ENCODE assay signal across 10 mouse cellular contexts in the genomic region with DNA sequence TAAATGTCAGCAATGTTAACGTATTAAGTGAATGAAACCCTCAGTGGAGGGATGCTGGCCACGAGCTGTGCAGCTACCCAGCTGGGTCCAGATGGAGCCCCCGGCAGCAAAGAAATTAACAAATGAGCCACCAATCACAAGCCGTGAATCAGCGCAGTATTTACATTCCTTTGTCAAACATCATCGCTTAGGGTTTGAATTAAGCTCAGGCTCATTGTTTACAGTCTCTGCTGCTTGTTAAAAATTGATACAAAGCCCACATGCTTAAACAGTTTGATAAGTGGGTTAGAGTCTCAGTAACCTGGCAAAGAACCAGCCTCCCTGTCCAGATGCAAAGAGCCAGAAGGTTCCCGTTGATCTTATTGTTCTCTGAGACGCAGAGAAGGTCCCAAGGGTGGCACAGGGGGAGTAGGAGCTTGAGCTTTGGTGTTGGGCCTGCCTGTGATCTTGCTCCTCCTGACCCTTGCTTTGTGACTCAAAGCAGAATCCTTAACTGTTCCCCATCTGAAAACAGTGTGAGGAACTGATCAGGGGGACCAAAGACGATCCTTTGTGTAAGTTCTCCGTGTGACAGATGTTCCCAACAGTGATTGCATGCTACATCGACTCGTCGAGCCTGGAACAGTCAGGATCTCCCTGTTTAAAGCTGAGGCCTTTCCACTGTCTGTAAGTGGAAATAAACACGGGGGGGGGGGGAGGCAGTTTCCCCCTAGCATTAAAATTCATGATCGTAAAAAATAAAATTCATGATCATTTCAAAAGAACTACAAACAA. TPM values are rescaled to one million over a fixed set of nuclear protein-coding genes. Genes with fewer than 3 reads are reported as not detected.
DNase-seq lines count a peak whose midpoint lies in the region; ATAC-seq lines count a peak whose summit lies in the region.
"Had no signal": no experiment of that assay in that cellular context is flagged by ENCODE, and none has a peak within 500 bp of the region (broad histone marks: within the 10 kb centered on the region; RNA-seq: fewer than 3 reads in every experiment).

No protein-coding gene starts in this region.

- intact Hi-C loops in left cerebral cortex, postnatal 4 days (cut with DNase I), result no loop called here

- H3K4me1 ChIP-seq in hindbrain, embryonic 12.5 days, result peaks cover 17% of the 10 kb centered on the region
- H3K4me1 ChIP-seq in midbrain, embryonic 14.5 days (ENCODE audit: control insufficient read depth, insufficient read depth, low read length), result peaks cover 14% of the 10 kb centered on the region
- H3K4me1 ChIP-seq: liver, embryonic 12.5 days had no signal

- H3K9me3 ChIP-seq in hindbrain, embryonic 12.5 days (replicated peaks), result no peaks in the 10 kb centered on the region
- H3K9me3 ChIP-seq in midbrain, embryonic 14.5 days (ENCODE audit: control insufficient read depth, low read length), result no peaks in the 10 kb centered on the region
- H3K9me3 ChIP-seq: liver, embryonic 12.5 days had no signal

- H3K9ac ChIP-seq in hindbrain, embryonic 12.5 days, result no peak overlapping the region
- no peak overlapping the region for H3K9ac ChIP-seq in midbrain, embryonic 14.5 days (replicated peaks; ENCODE audit: low read length)
- H3K9ac ChIP-seq: liver, embryonic 12.5 days had no signal

- no peak overlapping the region; the same call in 1 of the 2 replicates for H3K4me2 ChIP-seq in hindbrain, embryonic 12.5 days (replicated peaks)
- H3K4me2 ChIP-seq in midbrain, embryonic 14.5 days (ENCODE audit: low read length), result 0 out of 2 replicates have a peak overlapping the region, but pooled peaks have one; percentile 0
- H3K4me2 ChIP-seq: liver, embryonic 12.5 days had no signal

- peak overlapping the region; percentile 78 for H3K27ac ChIP-seq in hindbrain, embryonic 12.5 days
- H3K27ac ChIP-seq in midbrain, embryonic 14.5 days (replicated peaks; ENCODE audit: low read depth, low read length), result peak overlapping the region; percentile 66
- H3K27ac ChIP-seq: liver, embryonic 12.5 days had no signal

- no peak overlapping the region for H3K4me3 ChIP-seq in hindbrain, embryonic 12.5 days
- H3K4me3 ChIP-seq in midbrain, embryonic 14.5 days (replicated peaks; ENCODE audit: low read depth, low read length), result no peak overlapping the region
- H3K4me3 ChIP-seq: liver, embryonic 12.5 days had no signal

- WGBS in hindbrain, embryonic 12.5 days, result 27% methylated on average over 15 of the region's 15 CpGs
- 25% methylated on average over 15 of the region's 15 CpGs for WGBS in midbrain, embryonic 14.5 days

- H3K27me3 ChIP-seq in hindbrain, embryonic 12.5 days, result 0 out of 2 replicates have a peak, but pooled peaks cover 3% of the 10 kb centered on the region
- H3K27me3 ChIP-seq in midbrain, embryonic 14.5 days (ENCODE audit: control insufficient read depth, insufficient read depth, low read length), result no peaks in the 10 kb centered on the region
- H3K27me3 ChIP-seq: liver, embryonic 12.5 days had no signal

- peak; percentile 19 for DNase-seq in heart, postnatal 4 days
- DNase-seq in heart, adult 11 months, result no peak
- DNase-seq in embryo, embryonic 10.5 days (ENCODE audit: low spot score), result peak; percentile 15
- DNase-seq in midbrain, embryonic 14.5 days, result peak; percentile 69
- DNase-seq in cerebellum, postnatal 14 days, result no peak
- no peak for DNase-seq in left cerebral cortex, postnatal 4 days
- DNase-seq in ovary, postnatal 14 days (ENCODE audit: low spot score), result no peak

- peak; percentile 75 for ATAC-seq in hindbrain, embryonic 12.5 days (ENCODE audit: low FRiP score)
- peak; percentile 47 for ATAC-seq in midbrain, embryonic 14.5 days (ENCODE audit: low FRiP score, low TSS enrichment)
- ATAC-seq: liver, embryonic 12.5 days had no signal

- no peaks in the 10 kb centered on the region for H3K36me3 ChIP-seq in hindbrain, embryonic 12.5 days
- no peaks in the 10 kb centered on the region for H3K36me3 ChIP-seq in midbrain, embryonic 14.5 days (ENCODE audit: control insufficient read depth, insufficient read depth, low read length)
- H3K36me3 ChIP-seq: liver, embryonic 12.5 days had no signal

RNA-seq across cellular contexts. Expression of gene Cdhr3, which starts 9.9 kb away (rescaled TPM):
- total RNA-seq in heart, postnatal 4 days (2021), result not detected
- 0.25 and 0.69 TPM in 2 replicates for polyA plus RNA-seq in hindbrain, embryonic 12.5 days (2016; fragmentation: Nextera tagmentation; extraction: Ambion mirVana)
- polyA plus RNA-seq in midbrain, embryonic 14.5 days (2014; fragmentation: Nextera tagmentation; extraction: Ambion mirVana), result 0.08 and 0.28 TPM in 2 replicates
- total RNA-seq in left cerebral cortex, postnatal 4 days (2021), result 1 to 10 TPM in 1 of 2 experiments, under 1 TPM in 1; 0.76 to 1.4 TPM
- total RNA-seq: neutrophil, adult 5-6 weeks had no signal
- polyA plus RNA-seq: liver, embryonic 12.5 days had no signal

RNA-seq across cellular contexts. Expression of gene Atxn7l1, which starts 45.0 kb away (rescaled TPM):
- total RNA-seq in heart, postnatal 4 days (2021), result 10 to 100 TPM; 16.8 to 17.5 TPM
- 18.4 and 18.5 TPM in 2 replicates for polyA plus RNA-seq in hindbrain, embryonic 12.5 days (2016; fragmentation: Nextera tagmentation; extraction: Ambion mirVana)
- 22.6 and 23.9 TPM in 2 replicates for polyA plus RNA-seq in midbrain, embryonic 14.5 days (2014; fragmentation: Nextera tagmentation; extraction: Ambion mirVana)
- 10 to 100 TPM; 61.4 to 62.9 TPM for total RNA-seq in left cerebral cortex, postnatal 4 days (2021)

Comparison
In these comparisons a context has a peak if more than half of its experiments do, and no peak if none do; other contexts are left out.
1. DNase-seq: peak in heart, postnatal 4 days (single experiment), embryo, embryonic 10.5 days (single experiment) and midbrain, embryonic 14.5 days (single experiment); none in heart, adult 11 months (single experiment), cerebellum, postnatal 14 days (0 of 2), left cerebral cortex, postnatal 4 days (single experiment) and ovary, postnatal 14 days (single experiment).